Mouse (Mus musculus) heart, embryonic 10.5 days (tissue): ENCODE results near the gene Prim2. TPM values are rescaled to one million over a fixed set of nuclear protein-coding genes. Genes with fewer than 3 reads are reported as not detected.

ENCODE experiments used
- DNase-seq: peaks from one replicate; pipeline ENCODE4 v3.0.0-alpha.2; 2017; ENCODE audit warnings: low spot score
- H3K27ac ChIP-seq: fragments of 300-500 bp; sonication (generic); 2 replicates; pipeline ENCODE4 v1.5.1; 2016; ENCODE audit warnings: mild to moderate bottlenecking
- H3K27me3 ChIP-seq: fragments of 300-500 bp; sonication (generic); 2 replicates; pipeline ENCODE4 v1.6.1; 2016; ENCODE audit warnings: mild to moderate bottlenecking; ENCODE audit not compliant: poor library complexity, insufficient read depth, severe bottlenecking
- H3K36me3 ChIP-seq: fragments of 300-500 bp; sonication (generic); 2 replicates; pipeline ENCODE4 v1.6.1; 2016; ENCODE audit warnings: mild to moderate bottlenecking, moderate library complexity
- H3K4me1 ChIP-seq: fragments of 300-500 bp; sonication (generic); 2 replicates; pipeline ENCODE4 v1.6.1; 2016; ENCODE audit warnings: mild to moderate bottlenecking
- H3K4me3 ChIP-seq: fragments of 300-500 bp; sonication (generic); 2 replicates; pipeline ENCODE4 v1.5.1; 2016; ENCODE audit warnings: mild to moderate bottlenecking, moderate library complexity
- H3K9me3 ChIP-seq: fragments of 300-500 bp; sonication (generic); 2 replicates; pipeline ENCODE4 v1.6.1; 2016; ENCODE audit warnings: mild to moderate bottlenecking, moderate library complexity
- WGBS: fragments of 180-500 bp; shearing (Covaris S2); methylation state at CpG from one replicate; pipeline ENCODE4 v1.1.7; 2016; 5-methylcytosine and 5-hydroxymethylcytosine counted together
- polyA plus RNA-seq: library from polyadenylated mRNA; unstranded; fragments of >200 nt; fragmentation: Nextera tagmentation; extraction: Ambion mirVana; gene quantifications from 2 replicates; pipeline ENCODE4 v1.2.1, GENCODE M21; 2016

Gene Prim2
- polyA plus RNA-seq, 1 experiment from 2014 or later = 35.0 TPM

GRCm38 (mm10) chr1:33593718-33594388 is 75.7 kb downstream of the Prim2 start:
- no peak overlapping the region for H3K27ac ChIP-seq

GRCm38 (mm10) chr1:33591997-33592608 is 77.5 kb downstream of the Prim2 start:
- H3K27me3 ChIP-seq = no peaks in the 10 kb centered on the region
- no peaks in the 10 kb centered on the region for H3K4me1 ChIP-seq
- DNase-seq = no peak
- H3K4me3 ChIP-seq = no peak overlapping the region
- H3K36me3 ChIP-seq = no peaks in the 10 kb centered on the region
- no peak overlapping the region for H3K27ac ChIP-seq
- H3K9me3 ChIP-seq = no peaks in the 10 kb centered on the region
- 94% methylated on average over 7 of the region's 7 CpGs for WGBS

More at GRCm38 (mm10) chr1:33593718-33594388, 75.7 kb downstream of the Prim2 start:
- no peak for DNase-seq
- Histone ChIP-seq H3K9me3 (no peaks in the 10 kb centered on the region), H3K27me3 (no peaks in the 10 kb centered on the region), H3K4me3 (no peak overlapping the region), H3K36me3 (peaks cover 6% of the 10 kb centered on the region; the same call in 1 of the 2 replicates), H3K4me1 (no peaks in the 10 kb centered on the region)
- WGBS = 88% methylated on average over 4 of the region's 4 CpGs

- H3K4me3 ChIP-seq = no peak overlapping the region
- no peaks in the 10 kb centered on the region for H3K9me3 ChIP-seq
- no peaks in the 10 kb centered on the region for H3K36me3 ChIP-seq
- no peaks in the 10 kb centered on the region for H3K4me1 ChIP-seq
- WGBS = 81% methylated on average over 8 of the region's 8 CpGs
- H3K27me3 ChIP-seq = no peaks in the 10 kb centered on the region
- DNase-seq = no peak
- H3K27ac ChIP-seq = no peak overlapping the region
These were observed 78.8 kb downstream of the Prim2 start for GRCm38 (mm10) chr1:33590556-33591411.

- H3K27me3 ChIP-seq = no peaks in the 10 kb centered on the region
- no peak overlapping the region for H3K4me3 ChIP-seq
- WGBS = 77% methylated on average over 2 of the region's 2 CpGs
- DNase-seq = no peak
- H3K9me3 ChIP-seq = no peaks in the 10 kb centered on the region
- peaks cover under 1% of the 10 kb centered on the region; the same call in 1 of the 2 replicates for H3K4me1 ChIP-seq
- no peak overlapping the region for H3K27ac ChIP-seq
- no peaks in the 10 kb centered on the region for H3K36me3 ChIP-seq
These were observed 80.1 kb downstream of the Prim2 start for GRCm38 (mm10) chr1:33589531-33589930.

- Histone ChIP-seq H3K4me1 (peaks cover 4% of the 10 kb centered on the region; the same call in 1 of the 2 replicates), H3K27ac (no peak overlapping the region), H3K9me3 (no peaks in the 10 kb centered on the region), H3K27me3 (no peaks in the 10 kb centered on the region), H3K4me3 (no peak overlapping the region), H3K36me3 (no peaks in the 10 kb centered on the region)
- 75% methylated on average over 6 of the region's 6 CpGs for WGBS
- no peak for DNase-seq
These were observed 81.0 kb downstream of the Prim2 start for GRCm38 (mm10) chr1:33588557-33588956.

GRCm38 (mm10) chr1:33584590-33584978 is 85.0 kb downstream of the Prim2 start:
- Histone ChIP-seq H3K4me1 (peaks cover 12% of the 10 kb centered on the region; the same call in 1 of the 2 replicates), H3K27ac (no peak overlapping the region), H3K9me3 (no peaks in the 10 kb centered on the region), H3K36me3 (no peaks in the 10 kb centered on the region), H3K4me3 (no peak overlapping the region), H3K27me3 (no peaks in the 10 kb centered on the region)
- no peak for DNase-seq

GRCm38 (mm10) chr1:33583817-33584589 is 85.6 kb downstream of the Prim2 start:
- 62% methylated on average over 7 of the region's 7 CpGs for WGBS
- H3K4me3 ChIP-seq = no peak overlapping the region
- H3K4me1 ChIP-seq = peaks cover 12% of the 10 kb centered on the region; the same call in 1 of the 2 replicates
- H3K9me3 ChIP-seq = no peaks in the 10 kb centered on the region
- no peak overlapping the region for H3K27ac ChIP-seq
- H3K27me3 ChIP-seq = no peaks in the 10 kb centered on the region
- DNase-seq = no peak
- H3K36me3 ChIP-seq = no peaks in the 10 kb centered on the region

- H3K4me3 ChIP-seq = no peak overlapping the region
- no peak overlapping the region for H3K27ac ChIP-seq
- H3K36me3 ChIP-seq = no peaks in the 10 kb centered on the region
- H3K27me3 ChIP-seq = no peaks in the 10 kb centered on the region
- H3K4me1 ChIP-seq = 0 out of 2 replicates have a peak, but pooled peaks cover 8% of the 10 kb centered on the region
- DNase-seq = no peak
- 79% methylated on average over 6 of the region's 6 CpGs for WGBS
- no peaks in the 10 kb centered on the region for H3K9me3 ChIP-seq
These were observed 91.0 kb downstream of the Prim2 start for GRCm38 (mm10) chr1:33578593-33578992.

- no peaks in the 10 kb centered on the region for H3K4me1 ChIP-seq
- no peak for DNase-seq
- no peak overlapping the region for H3K4me3 ChIP-seq
- H3K36me3 ChIP-seq = 0 out of 2 replicates have a peak, but pooled peaks cover 2% of the 10 kb centered on the region
- H3K27ac ChIP-seq = no peak overlapping the region
- 84% methylated on average over 6 of the region's 6 CpGs for WGBS
- no peaks in the 10 kb centered on the region for H3K9me3 ChIP-seq
- H3K27me3 ChIP-seq = no peaks in the 10 kb centered on the region
These were observed 95.1 kb downstream of the Prim2 start for GRCm38 (mm10) chr1:33574459-33574858.

- H3K4me1 ChIP-seq = no peaks in the 10 kb centered on the region
- H3K27me3 ChIP-seq = no peaks in the 10 kb centered on the region
- no peaks in the 10 kb centered on the region for H3K36me3 ChIP-seq
- H3K4me3 ChIP-seq = no peak overlapping the region
- H3K9me3 ChIP-seq = no peaks in the 10 kb centered on the region
- no peak overlapping the region for H3K27ac ChIP-seq
- DNase-seq = no peak
- WGBS = 54% methylated on average over 7 of the region's 7 CpGs
These were observed 103.7 kb downstream of the Prim2 start for GRCm38 (mm10) chr1:33565764-33566401.

GRCm38 (mm10) chr1:33564032-33564431 is 105.6 kb downstream of the Prim2 start:
- H3K4me1 ChIP-seq = no peaks in the 10 kb centered on the region
- H3K27ac ChIP-seq = no peak overlapping the region
- H3K9me3 ChIP-seq = no peaks in the 10 kb centered on the region
- WGBS = 76% methylated on average over 6 of the region's 6 CpGs
- no peak for DNase-seq
- no peaks in the 10 kb centered on the region for H3K36me3 ChIP-seq
- no peak overlapping the region for H3K4me3 ChIP-seq
- no peaks in the 10 kb centered on the region for H3K27me3 ChIP-seq

- no peak overlapping the region for H3K4me3 ChIP-seq
- WGBS = 90% methylated on average over 3 of the region's 3 CpGs
- H3K27ac ChIP-seq = no peak overlapping the region
- no peaks in the 10 kb centered on the region for H3K4me1 ChIP-seq
- DNase-seq = no peak
- no peaks in the 10 kb centered on the region for H3K27me3 ChIP-seq
- H3K9me3 ChIP-seq = no peaks in the 10 kb centered on the region
- H3K36me3 ChIP-seq = no peaks in the 10 kb centered on the region
These were observed 106.0 kb downstream of the Prim2 start for GRCm38 (mm10) chr1:33563611-33564010.
